Mouse (Mus musculus) kidney, adult 2 months (tissue): ENCODE measurements around the gene Caln1. TPM values are rescaled to one million over a fixed set of nuclear protein-coding genes. Genes with fewer than 3 reads are reported as not detected.

Experiments
- DNase-seq: peaks from one replicate; pipeline ENCODE4 v3.0.0; 2021
- H3K27ac ChIP-seq: fragments of 200-500 bp; 2 replicates; pipeline ENCODE4 v1.5.1; 2012; ENCODE audit warnings: low read depth, low read length, control low read depth, inconsistent platforms; ENCODE audit not compliant: insufficient read depth
- H3K27me3 ChIP-seq: fragments of 200-500 bp; replicated peaks from 2 replicates; pipeline ENCODE4 v1.6.1; 2012; ENCODE audit warnings: mild to moderate bottlenecking, moderate library complexity, low read length, inconsistent platforms; ENCODE audit not compliant: control insufficient read depth, insufficient read depth
- H3K36me3 ChIP-seq: fragments of 200-500 bp; 2 replicates; pipeline ENCODE4 v1.6.1; 2012; ENCODE audit warnings: mild to moderate bottlenecking, moderate library complexity, low read length, inconsistent platforms; ENCODE audit not compliant: control insufficient read depth, insufficient read depth
- H3K4me1 ChIP-seq: fragments of 200-500 bp; 2 replicates; pipeline ENCODE4 v1.6.1; 2011; ENCODE audit warnings: low read length; ENCODE audit not compliant: control insufficient read depth, insufficient read depth
- H3K4me3 ChIP-seq: fragments of 200-500 bp; 2 replicates; pipeline ENCODE4 v1.5.1; 2011; ENCODE audit warnings: mild to moderate bottlenecking, low read depth, low read length, control low read depth; ENCODE audit not compliant: insufficient read depth
- CTCF ChIP-seq: fragments of 200-500 bp; conservative IDR thresholded peaks from 2 replicates; pipeline ENCODE4 v1.5.1; 2011; ENCODE audit warnings: low read depth, mild to moderate bottlenecking, control low read depth, low read length, moderate library complexity, mixed read lengths; ENCODE audit not compliant: insufficient read depth, insufficient read length
- POLR2A ChIP-seq: fragments of 200-500 bp; IDR thresholded peaks from one replicate; pipeline ENCODE4 v1.6.1; 2011; ENCODE audit warnings: low read depth, low read length, control low read depth
- WGBS: fragments of 180-500 bp; shearing (Covaris S2); methylation state at CpG from one replicate; pipeline ENCODE4 v1.1.7; 2018; 5-methylcytosine and 5-hydroxymethylcytosine counted together
- polyA plus RNA-seq: library from polyadenylated mRNA; depleted of rRNA; stranded (reverse); fragments of >200 nt; gene quantifications from 2 replicates; pipeline ENCODE4 v1.2.3, GENCODE M21; 2012

The Caln1 gene
- polyA plus RNA-seq, 1 experiment = 0.02 TPM

GRCm38 (mm10) chr5:130853371-130853770 lies 484.1 kb downstream of the Caln1 start:
- Histone ChIP-seq H3K4me1 (no peaks in the 10 kb centered on the region), H3K27ac (no peak overlapping the region), H3K4me3 (no peak overlapping the region), H3K36me3 (no peaks in the 10 kb centered on the region), H3K27me3 (no peaks in the 10 kb centered on the region)
- WGBS = under 1% methylated on average over 10 of the region's 10 CpGs
- no peak for TF ChIP-seq POLR2A
- TF ChIP-seq CTCF = peak; percentile 100
- peak; percentile 83 for DNase-seq

GRCm38 (mm10) chr5:130854430-130854829 lies 485.2 kb downstream of the Caln1 start:
- TF ChIP-seq CTCF (no peak), POLR2A (no peak)
- no peak for DNase-seq
- 80% methylated on average over 7 of the region's 7 CpGs for WGBS
- no peak overlapping the region for H3K27ac ChIP-seq
- no peak overlapping the region for H3K4me3 ChIP-seq
- no peaks in the 10 kb centered on the region for H3K4me1 ChIP-seq
- H3K36me3 ChIP-seq = no peaks in the 10 kb centered on the region
- H3K27me3 ChIP-seq = no peaks in the 10 kb centered on the region

- no peak overlapping the region for H3K27ac ChIP-seq
- no peak overlapping the region for H3K4me3 ChIP-seq
- no peak for TF ChIP-seq POLR2A
- TF ChIP-seq CTCF = peak; percentile 75
- no peaks in the 10 kb centered on the region for H3K4me1 ChIP-seq
- no peaks in the 10 kb centered on the region for H3K27me3 ChIP-seq
- peak; percentile 24 for DNase-seq
- H3K36me3 ChIP-seq = no peaks in the 10 kb centered on the region
- WGBS = 32% methylated on average over 8 of the region's 8 CpGs
Observed at GRCm38 (mm10) chr5:130858148-130858547, 488.9 kb downstream of the Caln1 start.

- WGBS = 68% methylated on average over 3 of the region's 3 CpGs
Observed at GRCm38 (mm10) chr5:130858706-130859105, 489.5 kb downstream of the Caln1 start.

GRCm38 (mm10) chr5:130859736-130860135 lies 490.5 kb downstream of the Caln1 start:
- Histone ChIP-seq H3K27ac (no peak overlapping the region), H3K4me1 (no peaks in the 10 kb centered on the region), H3K36me3 (no peaks in the 10 kb centered on the region), H3K4me3 (no peak overlapping the region), H3K27me3 (no peaks in the 10 kb centered on the region)
- WGBS = 45% methylated on average over 5 of the region's 6 CpGs
- no peak for DNase-seq
- TF ChIP-seq POLR2A (no peak), CTCF (peak; percentile 36)

More at GRCm38 (mm10) chr5:130858706-130859105, 489.5 kb downstream of the Caln1 start:
- Histone ChIP-seq H3K27me3 (no peaks in the 10 kb centered on the region), H3K4me3 (no peak overlapping the region), H3K4me1 (no peaks in the 10 kb centered on the region), H3K36me3 (no peaks in the 10 kb centered on the region), H3K27ac (no peak overlapping the region)
- no peak for TF ChIP-seq POLR2A
- TF ChIP-seq CTCF = no peak
- no peak for DNase-seq

GRCm38 (mm10) chr5:130862302-130862701 lies 493.0 kb downstream of the Caln1 start:
- no peaks in the 10 kb centered on the region for H3K27me3 ChIP-seq
- no peak overlapping the region for H3K27ac ChIP-seq
- H3K4me3 ChIP-seq = no peak overlapping the region
- H3K36me3 ChIP-seq = no peaks in the 10 kb centered on the region
- 51% methylated on average over 5 of the region's 5 CpGs for WGBS
- H3K4me1 ChIP-seq = no peaks in the 10 kb centered on the region
- DNase-seq = peak; percentile 12
- TF ChIP-seq POLR2A (no peak), CTCF (peak; percentile 31; the same call in 1 of the 2 replicates)

GRCm38 (mm10) chr5:130869869-130870268 lies 500.6 kb downstream of the Caln1 start:
- no peak overlapping the region for H3K27ac ChIP-seq
- H3K27me3 ChIP-seq = no peaks in the 10 kb centered on the region
- H3K4me3 ChIP-seq = no peak overlapping the region
- peak; percentile 45 for TF ChIP-seq CTCF
- no peak for TF ChIP-seq POLR2A
- H3K36me3 ChIP-seq = no peaks in the 10 kb centered on the region
- 91% methylated on average over 1 of the region's 1 CpGs for WGBS
- no peaks in the 10 kb centered on the region for H3K4me1 ChIP-seq
- no peak for DNase-seq

- no peaks in the 10 kb centered on the region for H3K36me3 ChIP-seq
- no peak for DNase-seq
- 73% methylated on average over 8 of the region's 8 CpGs for whole genome bisulfite sequencing
- no peak overlapping the region for H3K27ac ChIP-seq
- no peak overlapping the region for H3K4me3 ChIP-seq
- H3K27me3 ChIP-seq = no peaks in the 10 kb centered on the region
- TF ChIP-seq POLR2A = no peak
- no peak for TF ChIP-seq CTCF
- H3K4me1 ChIP-seq = no peaks in the 10 kb centered on the region
Observed at GRCm38 (mm10) chr5:130871086-130871485, 501.8 kb downstream of the Caln1 start.
